Mouse (Mus musculus): ENCODE data around the gene Il12rb1. TPM values are rescaled to one million over a fixed set of nuclear protein-coding genes. Genes with fewer than 3 reads are reported as not detected.

The Il12rb1 gene
- total RNA-seq, 1 experiment from 2014 or later = 2.7 TPM

GRCm38 (mm10) chr8:70772075-70772474 is 36.2 kb upstream of the Il12rb1 start:
- ATAC-seq (replicated peaks; ENCODE audit: insufficient number of reproducible peaks, low FRiP score, low TSS enrichment, poor library complexity, severe bottlenecking) = no peak

- ATAC-seq (replicated peaks; ENCODE audit: insufficient number of reproducible peaks, low FRiP score, low TSS enrichment, poor library complexity, severe bottlenecking) = no peak
These were observed 35.4 kb upstream of the Il12rb1 start for GRCm38 (mm10) chr8:70772890-70773289.

GRCm38 (mm10) chr8:70773410-70773809 is 34.8 kb upstream of the Il12rb1 start:
- ATAC-seq (replicated peaks; ENCODE audit: insufficient number of reproducible peaks, low FRiP score, low TSS enrichment, poor library complexity, severe bottlenecking) = no peak

- no peak for ATAC-seq (replicated peaks; ENCODE audit: insufficient number of reproducible peaks, low FRiP score, low TSS enrichment, poor library complexity, severe bottlenecking)
These were observed 34.4 kb upstream of the Il12rb1 start for GRCm38 (mm10) chr8:70773833-70774232.

GRCm38 (mm10) chr8:70774740-70775139 is 33.5 kb upstream of the Il12rb1 start:
- no peak for ATAC-seq (replicated peaks; ENCODE audit: insufficient number of reproducible peaks, low FRiP score, low TSS enrichment, poor library complexity, severe bottlenecking)

GRCm38 (mm10) chr8:70775227-70775626 is 33.0 kb upstream of the Il12rb1 start:
- ATAC-seq (replicated peaks; ENCODE audit: insufficient number of reproducible peaks, low FRiP score, low TSS enrichment, poor library complexity, severe bottlenecking) = no peak

GRCm38 (mm10) chr8:70775851-70776495 is 32.3 kb upstream of the Il12rb1 start:
- no peak for ATAC-seq (replicated peaks; ENCODE audit: insufficient number of reproducible peaks, low FRiP score, low TSS enrichment, poor library complexity, severe bottlenecking)

GRCm38 (mm10) chr8:70776496-70777444 is 31.5 kb upstream of the Il12rb1 start, which contains the start of gene Pik3r2:
TSS of gene Pik3r2 (minus strand) at chr8:70776713.
- ATAC-seq (replicated peaks; ENCODE audit: insufficient number of reproducible peaks, low FRiP score, low TSS enrichment, poor library complexity, severe bottlenecking) = peak; percentile 77

GRCm38 (mm10) chr8:70780093-70780492 is 28.2 kb upstream of the Il12rb1 start:
- no peak for ATAC-seq (replicated peaks; ENCODE audit: insufficient number of reproducible peaks, low FRiP score, low TSS enrichment, poor library complexity, severe bottlenecking)

- ATAC-seq (replicated peaks; ENCODE audit: insufficient number of reproducible peaks, low FRiP score, low TSS enrichment, poor library complexity, severe bottlenecking) = no peak
These were observed 21.8 kb upstream of the Il12rb1 start for GRCm38 (mm10) chr8:70786291-70787050.

- no peak for ATAC-seq (replicated peaks; ENCODE audit: insufficient number of reproducible peaks, low FRiP score, low TSS enrichment, poor library complexity, severe bottlenecking)
These were observed 21.2 kb upstream of the Il12rb1 start for GRCm38 (mm10) chr8:70787051-70787445.

GRCm38 (mm10) chr8:70787941-70788667 is 20.1 kb upstream of the Il12rb1 start:
- ATAC-seq (replicated peaks; ENCODE audit: insufficient number of reproducible peaks, low FRiP score, low TSS enrichment, poor library complexity, severe bottlenecking) = no peak

- ATAC-seq (replicated peaks; ENCODE audit: insufficient number of reproducible peaks, low FRiP score, low TSS enrichment, poor library complexity, severe bottlenecking) = no peak
These were observed 19.2 kb upstream of the Il12rb1 start for GRCm38 (mm10) chr8:70789046-70789445.

- no peak for ATAC-seq (replicated peaks; ENCODE audit: insufficient number of reproducible peaks, low FRiP score, low TSS enrichment, poor library complexity, severe bottlenecking)
These were observed 17.4 kb upstream of the Il12rb1 start for GRCm38 (mm10) chr8:70790846-70791245.

GRCm38 (mm10) chr8:70791294-70791701 is 17.0 kb upstream of the Il12rb1 start:
- peak; percentile 68 for ATAC-seq (replicated peaks; ENCODE audit: insufficient number of reproducible peaks, low FRiP score, low TSS enrichment, poor library complexity, severe bottlenecking)

- ATAC-seq (replicated peaks; ENCODE audit: insufficient number of reproducible peaks, low FRiP score, low TSS enrichment, poor library complexity, severe bottlenecking) = peak; percentile 60
These were observed 16.1 kb upstream of the Il12rb1 start for GRCm38 (mm10) chr8:70791975-70792691.

- peak; percentile 14 for ATAC-seq (replicated peaks; ENCODE audit: insufficient number of reproducible peaks, low FRiP score, low TSS enrichment, poor library complexity, severe bottlenecking)
These were observed 15.5 kb upstream of the Il12rb1 start for GRCm38 (mm10) chr8:70792700-70793099.

- ATAC-seq (replicated peaks; ENCODE audit: insufficient number of reproducible peaks, low FRiP score, low TSS enrichment, poor library complexity, severe bottlenecking) = no peak
These were observed 14.0 kb upstream of the Il12rb1 start for GRCm38 (mm10) chr8:70794215-70794614.
